Mouse (Mus musculus) CD4-positive, CD25-positive, alpha-beta regulatory T cell, adult 2 months (primary cell): Measurements from ENCODE around the gene Gm14214.

Experiments used
- DNase-seq: peaks from one replicate; pipeline ENCODE4 v3.0.0-alpha.2; 2012; ENCODE audit warnings: low read depth, low spot score

Gene Gm14214

GRCm38 (mm10) chr2:154731916-154732315 lies 37.9 kb downstream of the Gm14214 start:
- DNase-seq: no peak

DNA sequence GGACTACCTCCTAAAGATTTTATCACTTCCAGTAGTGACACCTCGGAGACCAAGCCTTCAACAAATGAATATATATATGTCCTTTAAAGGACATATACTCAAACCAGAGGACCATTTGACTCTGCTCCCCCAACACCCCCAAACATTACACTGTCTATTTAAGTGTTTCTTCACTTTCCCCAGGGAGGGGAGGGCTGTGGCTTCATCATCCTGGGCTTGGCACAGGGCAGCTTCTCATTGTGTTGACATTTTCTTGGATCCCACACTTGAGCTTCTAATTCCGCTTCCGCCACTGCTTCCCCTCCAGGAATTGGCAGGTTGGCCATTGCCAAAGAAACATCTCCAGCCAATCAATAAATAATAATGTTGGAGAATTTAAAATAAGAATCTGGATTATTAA lies 39.0 kb downstream of the Gm14214 start:
- no peak for DNase-seq

GRCm38 (mm10) chr2:154729737-154730136 lies 40.1 kb downstream of the Gm14214 start:
- no peak for DNase-seq

DNA sequence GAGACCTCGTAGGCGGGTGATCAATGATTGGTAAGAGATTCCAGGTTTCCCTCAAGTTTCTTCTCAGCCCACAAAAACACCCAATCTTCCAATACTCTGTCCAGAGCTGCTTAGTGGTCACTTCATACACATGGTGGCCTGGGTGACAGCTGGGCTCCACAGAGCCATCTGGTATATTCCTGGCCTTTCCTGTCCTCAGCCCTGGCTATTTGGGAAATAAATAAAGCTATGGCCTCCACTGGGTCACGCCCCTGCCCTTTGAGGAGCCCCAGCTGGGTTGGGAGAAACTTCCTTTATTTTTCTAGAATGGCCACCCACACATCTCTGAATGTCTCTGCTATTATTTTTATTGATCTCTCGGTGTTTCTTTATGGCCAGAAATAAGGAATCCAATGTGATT lies 46.4 kb downstream of the Gm14214 start:
- no peak for DNase-seq

DNA sequence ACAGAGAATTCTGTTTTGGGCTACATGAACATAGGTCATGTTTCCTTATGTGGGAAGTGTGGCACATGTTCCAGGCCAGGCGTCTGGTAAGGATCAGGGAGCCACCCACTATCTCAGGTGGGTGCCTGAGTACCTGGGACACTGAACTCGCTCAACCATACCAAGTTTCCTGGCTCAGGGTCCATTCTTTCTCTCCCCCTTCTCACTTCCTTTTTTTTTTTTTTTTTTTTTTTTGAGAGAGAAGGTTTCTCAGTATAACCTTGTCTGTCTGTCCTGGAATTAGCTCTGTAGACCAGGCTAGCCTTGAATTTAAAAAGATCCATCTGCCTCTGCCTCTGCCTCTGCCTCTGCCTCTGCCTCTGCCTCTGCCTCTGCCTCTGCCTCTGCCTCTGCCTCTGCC lies 49.5 kb downstream of the Gm14214 start:
- DNase-seq: no peak
